Mouse (Mus musculus): ENCODE results near the gene Gm884. TPM values are rescaled to one million over a fixed set of nuclear protein-coding genes. Genes with fewer than 3 reads are reported as not detected.

The Gm884 gene
- polyA plus RNA-seq, 1 experiment from 2014 or later = not detected

- no peaks in the 10 kb centered on the region for H3K36me3 ChIP-seq
- H3K27ac ChIP-seq = no peak within 1 kb of the TSS
- H3K9me3 ChIP-seq = no peaks in the 10 kb centered on the region
- DNase-seq (ENCODE audit: low spot score) = peak; percentile 47
- peaks cover 26% of the 10 kb centered on the region for H3K4me1 ChIP-seq
- peak within 1 kb of the TSS; percentile 56 for H3K4me3 ChIP-seq
- under 1% methylated on average over 70 of the region's 71 CpGs for WGBS
- H3K27me3 ChIP-seq (ENCODE audit: insufficient read depth, poor library complexity, severe bottlenecking) = peaks cover 82% of the 10 kb centered on the region
Measured at GRCm38 (mm10) chr11:103649301-103649982, 28.5 kb upstream of the Gm884 start, which contains the start of gene Rprml. TSS of gene Rprml (plus strand) at chr11:103649570.

DNA sequence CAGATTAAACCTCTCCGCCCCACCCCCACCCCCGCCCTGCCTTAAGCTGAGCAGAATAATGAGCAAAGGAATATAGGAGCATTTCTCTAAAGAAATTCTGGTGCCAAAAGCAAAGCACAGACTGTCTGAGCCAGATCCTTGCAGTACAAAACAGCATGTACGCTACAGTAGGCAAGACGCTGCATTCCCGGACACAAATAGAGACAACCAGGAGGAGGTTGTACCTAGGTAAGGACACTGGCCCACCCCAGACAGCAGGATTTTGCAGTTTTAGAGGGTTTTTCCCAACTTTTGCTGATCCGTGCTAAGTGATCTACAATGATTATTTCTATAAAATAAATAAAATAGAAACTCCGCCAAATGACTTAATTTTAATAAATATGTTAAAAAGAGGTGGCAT lies 27.7 kb upstream of the Gm884 start:
- 31% methylated on average over 7 of the region's 7 CpGs for WGBS
- Histone ChIP-seq H3K9me3 (no peaks in the 10 kb centered on the region), H3K36me3 (no peaks in the 10 kb centered on the region), H3K27ac (no peak overlapping the region), H3K4me1 (peaks cover 26% of the 10 kb centered on the region), H3K27me3 (ENCODE audit: insufficient read depth, poor library complexity, severe bottlenecking) (peaks cover 75% of the 10 kb centered on the region), H3K4me3 (no peak overlapping the region)
- DNase-seq (ENCODE audit: low spot score) = peak; percentile 39

GRCm38 (mm10) chr11:103647921-103648620 lies 27.1 kb upstream of the Gm884 start:
- H3K4me1 ChIP-seq = peaks cover 26% of the 10 kb centered on the region
- H3K27me3 ChIP-seq (ENCODE audit: insufficient read depth, poor library complexity, severe bottlenecking) = peaks cover 75% of the 10 kb centered on the region
- H3K9me3 ChIP-seq = no peaks in the 10 kb centered on the region
- H3K27ac ChIP-seq = no peak overlapping the region
- WGBS = 9% methylated on average over 11 of the region's 11 CpGs
- DNase-seq (ENCODE audit: low spot score) = peak; percentile 68
- no peaks in the 10 kb centered on the region for H3K36me3 ChIP-seq
- no peak overlapping the region for H3K4me3 ChIP-seq

DNA sequence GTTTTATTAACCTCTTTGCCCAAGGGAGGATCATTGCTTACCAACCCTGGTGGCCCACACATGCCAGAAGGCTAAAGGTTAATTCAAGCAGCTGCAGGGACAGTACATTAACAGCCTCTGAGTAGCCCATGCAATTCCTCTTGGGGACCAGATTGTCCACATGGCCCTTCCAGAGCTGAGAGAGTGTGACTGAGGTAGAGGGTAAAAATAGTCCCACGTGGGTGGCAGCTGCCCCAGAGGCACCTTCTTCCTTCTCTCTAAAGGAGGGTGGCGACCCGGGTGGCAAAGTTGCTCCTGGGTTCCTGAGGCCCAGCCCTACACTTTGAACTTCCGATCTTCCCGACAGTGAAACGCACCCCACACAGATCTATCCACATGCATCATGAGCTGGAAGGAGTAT lies 25.4 kb upstream of the Gm884 start:
- H3K4me3 ChIP-seq = no peak overlapping the region
- H3K9me3 ChIP-seq = no peaks in the 10 kb centered on the region
- H3K27me3 ChIP-seq (ENCODE audit: insufficient read depth, poor library complexity, severe bottlenecking) = peaks cover 67% of the 10 kb centered on the region
- DNase-seq (ENCODE audit: low spot score) = no peak
- H3K36me3 ChIP-seq = no peaks in the 10 kb centered on the region
- WGBS = 83% methylated on average over 6 of the region's 6 CpGs
- H3K27ac ChIP-seq = no peak overlapping the region
- peaks cover 26% of the 10 kb centered on the region for H3K4me1 ChIP-seq

GRCm38 (mm10) chr11:103645731-103646130 lies 24.8 kb upstream of the Gm884 start:
- Histone ChIP-seq H3K4me1 (peaks cover 26% of the 10 kb centered on the region), H3K9me3 (no peaks in the 10 kb centered on the region), H3K36me3 (no peaks in the 10 kb centered on the region), H3K4me3 (no peak overlapping the region), H3K27me3 (ENCODE audit: insufficient read depth, poor library complexity, severe bottlenecking) (peaks cover 67% of the 10 kb centered on the region), H3K27ac (no peak overlapping the region)
- DNase-seq (ENCODE audit: low spot score) = peak; percentile 58
- 67% methylated on average over 8 of the region's 8 CpGs for WGBS

GRCm38 (mm10) chr11:103643211-103643610 lies 22.3 kb upstream of the Gm884 start:
- 68% methylated on average over 9 of the region's 9 CpGs for WGBS
- Histone ChIP-seq H3K9me3 (no peaks in the 10 kb centered on the region), H3K4me3 (no peak overlapping the region), H3K4me1 (peaks cover 8% of the 10 kb centered on the region; the same call in 1 of the 2 replicates), H3K27me3 (ENCODE audit: insufficient read depth, poor library complexity, severe bottlenecking) (peaks cover 61% of the 10 kb centered on the region), H3K36me3 (no peaks in the 10 kb centered on the region), H3K27ac (no peak overlapping the region)
- no peak for DNase-seq (ENCODE audit: low spot score)

- Histone ChIP-seq H3K9me3 (no peaks in the 10 kb centered on the region), H3K4me3 (no peak overlapping the region), H3K4me1 (no peaks in the 10 kb centered on the region), H3K27ac (no peak overlapping the region), H3K36me3 (no peaks in the 10 kb centered on the region), H3K27me3 (ENCODE audit: insufficient read depth, poor library complexity, severe bottlenecking) (peaks cover 50% of the 10 kb centered on the region)
- no peak for DNase-seq (ENCODE audit: low spot score)
- 3% methylated on average over 10 of the region's 10 CpGs for WGBS
Measured at GRCm38 (mm10) chr11:103639407-103639946, 18.5 kb upstream of the Gm884 start.

DNA sequence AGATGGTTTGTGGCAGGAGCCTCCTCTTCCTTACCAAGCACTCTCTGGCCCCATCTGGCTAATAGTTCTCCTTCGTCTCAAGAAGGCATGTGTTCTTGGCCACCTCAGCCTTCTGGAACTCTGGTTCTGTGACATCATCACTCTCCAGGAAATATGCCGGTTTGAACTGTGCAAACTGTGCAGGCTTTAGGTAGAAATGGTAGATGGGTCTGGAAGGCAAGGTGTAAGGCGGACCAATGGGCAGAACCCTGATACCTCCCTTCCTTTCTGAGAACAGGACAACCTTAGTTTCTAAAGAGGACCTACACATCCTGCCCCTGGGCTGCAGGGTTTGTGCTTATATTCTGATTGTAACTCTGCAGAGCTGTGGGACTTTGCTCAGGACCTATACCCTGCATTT lies 17.9 kb upstream of the Gm884 start, which contains the start of gene Lyzl6:
Gene Lyzl6 (minus strand): TSS at position 101 of the 400 bp plus-strand sequence.
- WGBS = 66% methylated on average over 3 of the region's 3 CpGs
- Histone ChIP-seq H3K9me3 (no peaks in the 10 kb centered on the region), H3K4me1 (no peaks in the 10 kb centered on the region), H3K27ac (no peak within 1 kb of the TSS), H3K4me3 (no peak within 1 kb of the TSS), H3K27me3 (ENCODE audit: insufficient read depth, poor library complexity, severe bottlenecking) (peaks cover 51% of the 10 kb centered on the region), H3K36me3 (no peaks in the 10 kb centered on the region)
- no peak for DNase-seq (ENCODE audit: low spot score)

- Histone ChIP-seq H3K4me3 (no peak overlapping the region), H3K9me3 (no peaks in the 10 kb centered on the region), H3K27me3 (ENCODE audit: insufficient read depth, poor library complexity, severe bottlenecking) (peaks cover 35% of the 10 kb centered on the region), H3K27ac (no peak overlapping the region), H3K36me3 (no peaks in the 10 kb centered on the region), H3K4me1 (no peaks in the 10 kb centered on the region)
- 74% methylated on average over 6 of the region's 6 CpGs for WGBS
- DNase-seq (ENCODE audit: low spot score) = no peak
Measured at GRCm38 (mm10) chr11:103636261-103636660, 15.3 kb upstream of the Gm884 start.

DNA sequence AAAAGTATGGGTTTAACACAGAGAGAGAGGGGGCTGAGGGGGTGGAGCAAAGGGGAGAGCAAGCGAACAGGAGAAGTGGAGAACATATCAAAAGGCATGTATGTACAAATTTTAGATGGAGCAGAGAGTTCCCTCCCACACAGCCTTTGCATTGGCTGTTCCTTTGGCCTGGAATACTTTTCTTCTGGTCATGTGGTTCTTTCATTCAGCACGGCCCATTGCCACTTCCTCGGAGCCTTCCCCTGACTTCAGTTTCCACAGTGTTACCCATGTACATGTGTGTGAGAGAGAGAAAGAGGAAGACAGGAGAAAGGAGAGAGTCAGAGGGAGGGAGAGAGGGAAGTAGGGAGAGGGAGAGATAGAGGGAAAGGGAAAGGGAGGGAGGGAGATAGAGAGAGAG lies 14.5 kb upstream of the Gm884 start:
- H3K4me1 ChIP-seq = no peaks in the 10 kb centered on the region

DNA sequence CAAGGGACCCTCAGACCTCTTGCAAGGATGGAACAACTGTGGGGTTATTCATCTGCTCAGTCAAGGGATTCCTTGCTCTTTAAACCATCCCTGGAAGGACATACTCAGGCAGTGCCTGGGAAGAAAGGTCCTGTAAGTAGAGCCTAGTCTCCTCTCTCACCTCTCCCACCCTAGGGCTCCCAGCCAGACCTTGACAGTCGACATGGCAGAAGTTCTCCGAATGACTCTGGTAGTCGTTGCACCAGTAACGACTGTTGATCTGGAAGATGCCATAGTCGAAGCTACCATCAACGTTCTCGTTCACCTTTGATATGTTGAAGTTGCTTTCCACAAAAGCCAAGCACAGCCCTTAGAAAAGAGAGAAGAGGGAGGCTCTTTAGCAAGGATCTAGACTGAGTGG lies 13.9 kb upstream of the Gm884 start:
- WGBS = 84% methylated on average over 7 of the region's 7 CpGs
- H3K4me3 ChIP-seq = no peak overlapping the region
- H3K36me3 ChIP-seq = no peaks in the 10 kb centered on the region

More for the DNA sequence above, 14.5 kb upstream of the Gm884 start:
- Histone ChIP-seq H3K4me3 (no peak overlapping the region), H3K36me3 (no peaks in the 10 kb centered on the region), H3K9me3 (no peaks in the 10 kb centered on the region), H3K27me3 (ENCODE audit: insufficient read depth, poor library complexity, severe bottlenecking) (peaks cover 27% of the 10 kb centered on the region), H3K27ac (no peak overlapping the region)
- DNase-seq (ENCODE audit: low spot score) = no peak
- 70% methylated on average over 3 of the region's 3 CpGs for WGBS

DNA sequence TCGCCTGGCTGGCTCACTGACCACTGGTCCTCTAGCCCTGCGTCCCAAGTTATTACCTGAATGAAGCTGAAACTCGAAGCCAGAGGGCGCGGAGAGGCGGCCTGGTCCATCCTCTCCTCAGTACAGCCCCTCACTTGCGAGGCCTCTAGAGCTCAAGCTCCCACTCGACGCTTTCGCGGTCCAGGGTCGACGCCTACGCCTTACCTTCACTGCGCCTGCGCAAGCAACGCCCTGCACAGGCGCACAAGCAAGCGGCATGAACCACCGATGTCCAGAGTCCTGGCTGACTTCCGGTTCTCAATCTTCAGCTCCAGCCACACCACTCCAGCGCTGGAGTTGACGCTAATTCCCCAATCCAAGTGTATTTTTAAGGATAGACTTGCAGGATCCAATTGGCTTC lies 6.5 kb upstream of the Gm884 start:
- H3K9me3 ChIP-seq = no peaks in the 10 kb centered on the region
- H3K36me3 ChIP-seq = no peaks in the 10 kb centered on the region
- DNase-seq (ENCODE audit: low spot score) = no peak
- H3K27me3 ChIP-seq (ENCODE audit: insufficient read depth, poor library complexity, severe bottlenecking) = no peaks in the 10 kb centered on the region
- H3K4me1 ChIP-seq = no peaks in the 10 kb centered on the region
- no peak overlapping the region for H3K27ac ChIP-seq
- WGBS = 76% methylated on average over 23 of the region's 23 CpGs
- H3K4me3 ChIP-seq = no peak overlapping the region

More for the DNA sequence above, 13.9 kb upstream of the Gm884 start:
- Histone ChIP-seq H3K9me3 (no peaks in the 10 kb centered on the region), H3K27ac (no peak overlapping the region), H3K4me1 (no peaks in the 10 kb centered on the region), H3K27me3 (ENCODE audit: insufficient read depth, poor library complexity, severe bottlenecking) (peaks cover 20% of the 10 kb centered on the region)
- DNase-seq (ENCODE audit: low spot score) = no peak

- DNase-seq (ENCODE audit: low spot score) = no peak
- no peaks in the 10 kb centered on the region for H3K27me3 ChIP-seq (ENCODE audit: insufficient read depth, poor library complexity, severe bottlenecking)
- no peak overlapping the region for H3K27ac ChIP-seq
- H3K4me3 ChIP-seq = no peak overlapping the region
- 90% methylated on average over 2 of the region's 2 CpGs for WGBS
- no peaks in the 10 kb centered on the region for H3K4me1 ChIP-seq
- no peaks in the 10 kb centered on the region for H3K9me3 ChIP-seq
- H3K36me3 ChIP-seq = no peaks in the 10 kb centered on the region
Measured at GRCm38 (mm10) chr11:103610772-103611171, 10.2 kb downstream of the Gm884 start.

Measured in heart, embryonic 10.5 days (tissue).